Mouse (Mus musculus) lung, postnatal 0 days (tissue): ENCODE data around the gene Zbtb16.

Experiments
- CTCF ChIP-seq: IDR thresholded peaks from 2 replicates; pipeline ENCODE4 v1.5.1; 2016; ENCODE audit warnings: antibody characterized with exemption, mild to moderate bottlenecking
- EP300 ChIP-seq: IDR thresholded peaks from 2 replicates; pipeline ENCODE4 v1.6.1; 2016; ENCODE audit warnings: antibody characterized with exemption, mild to moderate bottlenecking, control low read depth

- TF ChIP-seq CTCF, result no peak
- no peak for TF ChIP-seq EP300
These were observed 24.0 kb upstream of the Zbtb16 start for GRCm38 (mm10) chr9:48859828-48860525.
